In genomic region chr5:33293796-33294430, GRCm38 (mm10) we compare ENCODE assay signal across 1 mouse cellular context.
TF ChIP-seq lines count a peak whose summit lies in the region.

No protein-coding gene starts in this region.

TF ChIP-seq in MEL, 35 proteins besides CTCF, POLR2A, EP300 and RAD21 (continued from another document):
- TF ChIP-seq USF2 (IDR thresholded peaks at IDR 0.05; ENCODE audit: borderline replicate concordance in 1 of 2, insufficient read depth in 1 of 2, low read depth in 1 of 2, low read length in 2 of 2) (no peak), RCOR1 (IDR thresholded peaks at IDR 0.05; ENCODE audit: low read depth, low read length) (no peak), JUND (IDR thresholded peaks at IDR 0.05; ENCODE audit: low read depth, low read length) (no peak), USF1 (IDR thresholded peaks at IDR 0.05; ENCODE audit: low read depth, low read length) (no peak), ZKSCAN1 (IDR thresholded peaks at IDR 0.05; ENCODE audit: low read depth, low read length) (no peak), E2F4 (IDR thresholded peaks at IDR 0.05; ENCODE audit: borderline replicate concordance, low read depth, low read length) (no peak), MAX (IDR thresholded peaks at IDR 0.05; ENCODE audit: low read length) (no peak), POLR2AphosphoS2 (IDR thresholded peaks at IDR 0.05; ENCODE audit: low read length) (no peak), TCF12 (IDR thresholded peaks at IDR 0.05; ENCODE audit: low read depth, low read length) (no peak), CHD1 (IDR thresholded peaks at IDR 0.05; ENCODE audit: low read depth, low read length) (no peak), UBTF (IDR thresholded peaks at IDR 0.05; ENCODE audit: borderline replicate concordance, insufficient read depth, low read depth, low read length) (no peak), POLR2AphosphoS5 (IDR thresholded peaks at IDR 0.05; ENCODE audit: borderline replicate concordance, low read depth, low read length) (no peak), TBP (IDR thresholded peaks at IDR 0.05; ENCODE audit: low read depth, low read length) (0 out of 2 replicates have a peak, but pooled peaks have one; percentile 27), SIN3A (IDR thresholded peaks at IDR 0.05; ENCODE audit: low read length) (peak; percentile 45), NELFE (IDR thresholded peaks at IDR 0.05; ENCODE audit: low read depth, low read length) (no peak), TAL1 (IDR thresholded peaks at IDR 0.05; ENCODE audit: low read length) (peak; percentile 57), CHD2 (IDR thresholded peaks at IDR 0.05; ENCODE audit: low read length) (no peak), SMC3 (IDR thresholded peaks at IDR 0.05; ENCODE audit: low read depth, low read length) (no peak), MYB (IDR thresholded peaks at IDR 0.05; ENCODE audit: low read depth, low read length) (no peak), HCFC1 (IDR thresholded peaks at IDR 0.05; ENCODE audit: low read depth, low read length) (no peak), MAZ (IDR thresholded peaks at IDR 0.05; ENCODE audit: low read depth, low read length) (no peak), ZC3H11A (IDR thresholded peaks at IDR 0.05; ENCODE audit: low read depth, low read length) (no peak), ETS1 (IDR thresholded peaks at IDR 0.05; ENCODE audit: low read depth, low read length) (peak; percentile 64; the same call in 1 of the 2 replicates), MXI1 (IDR thresholded peaks at IDR 0.05; ENCODE audit: low read depth, low read length) (no peak)
